Mouse (Mus musculus): ENCODE measurements around the gene Sema4c. TPM values are rescaled to one million over a fixed set of nuclear protein-coding genes. Genes with fewer than 3 reads are reported as not detected.

Sema4c gene
- under 1 TPM in 1 of 2 experiments, not detected in 1; 0.13 TPM for polyA plus RNA-seq (2017; shearing (Covaris generic))

DNA sequence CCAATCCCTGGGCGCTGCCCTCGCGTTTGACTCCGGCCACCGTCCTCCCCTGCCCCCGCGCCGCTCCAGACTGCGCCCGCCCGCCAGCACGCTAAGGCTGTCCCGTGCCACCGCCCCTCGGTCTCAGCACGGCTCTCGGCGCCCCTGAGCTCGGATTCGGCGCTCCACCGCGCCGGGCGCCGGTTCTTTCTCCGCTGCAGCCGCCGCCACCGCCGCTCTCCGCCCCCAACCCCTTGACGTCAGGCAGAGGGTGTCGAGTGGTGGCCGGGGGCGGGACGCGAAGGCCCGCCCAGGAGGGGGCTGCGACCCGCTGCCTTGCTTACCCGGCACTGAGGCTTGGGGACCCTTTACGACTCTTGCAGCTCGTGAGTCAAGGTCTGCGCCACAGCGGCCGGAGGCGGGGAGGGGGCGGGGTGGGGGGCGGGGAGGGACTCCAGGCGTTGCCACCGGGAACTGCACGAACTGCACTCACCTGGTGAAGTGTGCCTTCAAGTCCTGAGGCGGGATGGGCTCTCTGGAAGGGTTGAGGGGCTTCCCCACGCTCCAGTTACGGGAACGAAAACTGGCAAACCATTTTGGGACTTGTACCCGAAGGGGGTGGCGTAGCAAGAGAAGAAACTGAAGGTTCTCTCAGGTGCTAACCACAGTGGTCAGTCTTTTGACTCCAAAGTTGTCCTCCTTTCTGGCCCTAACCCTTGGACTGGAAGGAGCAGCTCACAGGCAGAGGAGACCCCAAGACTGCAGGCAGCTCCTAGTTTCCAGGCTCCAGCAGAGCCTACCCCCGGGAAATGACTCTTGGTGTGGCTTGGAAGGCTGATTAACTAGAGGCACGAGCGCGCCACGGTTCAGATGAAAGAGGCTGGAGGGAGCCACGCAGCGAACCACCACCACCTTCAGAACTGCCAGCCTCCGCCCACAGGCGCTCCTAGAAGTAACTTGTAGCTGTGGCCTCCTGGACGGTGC, at the start of gene Sema4c:
TSS of gene Sema4c (minus strand) at position 319 of the 963 bp plus-strand sequence.
- peak; percentile 44 for ATAC-seq

DNA sequence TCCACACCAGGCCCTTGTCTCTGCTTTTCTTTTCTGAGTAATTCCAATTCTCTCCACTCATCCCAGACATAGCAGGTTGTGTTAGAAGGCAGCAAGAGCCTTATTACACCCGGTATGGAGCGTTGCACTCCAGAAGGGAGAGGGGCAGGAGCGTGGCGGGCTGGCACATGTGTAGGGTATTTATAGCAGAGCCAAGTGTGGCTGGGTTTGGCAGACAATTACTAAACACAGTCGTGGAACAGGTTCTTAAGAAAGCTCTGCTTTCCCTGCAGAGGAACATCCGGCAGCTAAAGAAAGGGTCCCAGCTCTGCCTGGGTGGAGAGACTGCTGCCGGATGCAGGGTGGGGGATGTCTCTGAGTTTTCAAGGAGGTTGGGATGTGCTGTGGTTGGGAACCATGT, 48.8 kb upstream of the Sema4c start:
- ATAC-seq = no peak

DNA sequence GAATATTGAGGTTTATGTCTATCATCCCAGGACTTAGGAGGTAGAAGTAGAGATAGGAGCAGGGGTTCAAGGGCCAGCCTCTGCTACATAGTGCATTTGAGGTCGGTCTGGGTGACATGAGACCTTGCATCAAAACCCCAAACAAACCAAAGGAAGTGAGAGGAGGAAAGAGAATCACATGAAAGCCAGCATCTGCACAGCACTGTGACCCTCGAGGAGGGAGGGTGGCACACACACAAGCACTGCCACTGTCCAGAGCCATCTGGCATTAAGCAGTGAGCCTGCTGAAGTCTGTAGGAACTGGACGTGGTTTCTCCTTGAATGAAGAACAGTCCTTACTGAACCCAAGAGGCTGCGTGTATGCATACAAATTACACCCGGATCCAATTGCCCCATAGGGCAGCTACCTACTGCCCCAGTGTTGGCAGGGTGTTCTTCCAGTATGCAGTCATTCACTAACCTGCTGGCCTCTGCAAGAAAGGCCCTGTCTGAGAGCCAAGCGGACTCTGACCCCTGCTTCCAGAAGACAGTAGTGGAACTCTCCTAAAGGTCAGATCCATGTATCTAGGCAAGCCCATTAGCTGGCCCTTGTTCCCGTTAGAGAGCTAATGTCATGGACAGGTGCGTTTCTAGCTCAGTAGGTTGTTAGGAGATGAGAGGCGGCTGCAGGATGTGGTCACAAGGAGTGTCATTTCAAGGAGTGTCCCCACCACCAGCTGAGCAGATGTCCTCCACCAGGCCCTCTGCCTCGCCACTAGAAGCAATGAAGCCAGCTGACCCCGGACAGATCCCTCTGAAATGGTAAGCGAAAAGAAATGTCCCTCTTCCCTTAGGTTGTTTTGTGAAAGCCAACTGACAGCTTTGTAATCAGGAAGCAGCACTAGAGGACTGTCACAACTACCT, 46.4 kb upstream of the Sema4c start:
- no peak for ATAC-seq

DNA sequence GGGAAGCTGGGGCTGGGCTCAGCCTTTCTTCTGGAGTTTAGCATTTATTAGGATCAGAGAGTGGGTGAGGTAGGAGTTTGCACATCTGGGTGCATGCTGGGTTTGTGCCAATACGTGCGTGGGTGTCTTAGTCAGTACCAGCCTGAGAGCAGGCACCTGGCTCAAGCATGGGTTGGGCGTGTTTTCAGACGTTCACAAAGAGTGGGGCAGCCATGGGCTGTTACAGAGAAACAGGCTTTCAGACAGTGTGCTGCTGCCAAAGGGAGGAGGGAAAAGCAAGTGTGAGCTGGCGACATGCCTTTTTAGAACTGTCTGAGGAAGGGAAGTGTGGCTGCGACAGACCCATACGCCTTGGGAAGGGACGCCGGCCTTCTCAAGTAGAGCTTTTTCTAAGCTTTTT, 45.2 kb upstream of the Sema4c start:
- no peak for ATAC-seq

DNA sequence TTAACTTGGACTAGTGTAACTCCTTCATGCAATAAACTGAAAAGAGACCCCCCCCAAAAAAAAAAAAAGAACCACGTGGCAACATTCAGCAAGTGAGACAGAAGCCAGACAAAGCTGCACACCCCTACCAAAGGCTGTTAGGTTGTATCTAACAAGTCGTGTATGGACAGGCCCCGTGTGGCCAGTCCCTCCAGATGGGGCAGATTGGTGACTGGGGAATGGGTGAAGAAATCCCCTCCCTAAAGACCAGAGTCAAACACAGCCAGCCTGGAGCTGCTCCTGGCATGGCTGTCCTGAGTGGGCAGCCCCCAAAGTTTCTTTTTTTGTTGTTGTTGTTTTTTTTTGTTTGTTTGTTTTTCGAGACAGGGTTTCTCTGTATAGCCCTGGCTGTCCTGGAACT, 44.1 kb upstream of the Sema4c start:
- ATAC-seq = no peak

DNA sequence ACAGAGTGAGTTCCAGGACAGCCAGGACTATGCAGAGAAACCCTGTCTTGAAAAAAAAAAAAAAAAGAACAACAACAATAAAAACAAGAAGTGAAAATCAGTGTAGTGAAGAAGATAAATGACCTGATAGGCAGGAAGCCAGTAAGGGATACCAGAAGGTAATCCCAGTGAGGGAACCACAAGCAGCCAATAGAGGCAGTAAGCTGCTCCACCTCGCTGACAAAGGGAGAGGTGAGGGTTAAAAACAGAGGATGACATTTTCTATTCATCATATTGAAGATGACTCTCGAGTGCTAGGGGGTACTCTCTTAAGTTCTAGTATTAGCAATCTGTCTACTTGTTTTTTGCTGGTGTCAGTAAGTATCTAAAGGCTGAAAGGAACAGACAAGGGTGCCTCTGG, 40.3 kb upstream of the Sema4c start:
- no peak for ATAC-seq

DNA sequence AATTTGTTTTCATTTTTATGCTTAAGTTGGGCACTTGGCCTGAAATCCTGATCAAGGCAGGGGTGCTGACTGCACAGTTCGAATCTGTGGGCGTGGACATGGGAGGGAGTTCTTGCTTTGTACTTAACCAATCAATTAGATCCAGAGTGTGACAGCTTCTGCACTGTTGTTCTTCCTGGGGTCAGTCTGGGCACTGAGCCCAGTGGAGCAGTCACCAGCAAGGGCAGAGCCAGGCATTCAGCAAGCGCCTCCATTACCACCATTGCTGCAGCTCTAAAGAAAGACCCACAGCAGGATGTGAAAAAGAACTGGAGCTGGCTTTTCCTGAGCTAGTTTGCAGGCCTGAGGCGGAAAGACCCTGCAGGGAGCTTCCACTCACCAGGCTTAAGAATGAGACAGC, 38.0 kb upstream of the Sema4c start:
- no peak for ATAC-seq

DNA sequence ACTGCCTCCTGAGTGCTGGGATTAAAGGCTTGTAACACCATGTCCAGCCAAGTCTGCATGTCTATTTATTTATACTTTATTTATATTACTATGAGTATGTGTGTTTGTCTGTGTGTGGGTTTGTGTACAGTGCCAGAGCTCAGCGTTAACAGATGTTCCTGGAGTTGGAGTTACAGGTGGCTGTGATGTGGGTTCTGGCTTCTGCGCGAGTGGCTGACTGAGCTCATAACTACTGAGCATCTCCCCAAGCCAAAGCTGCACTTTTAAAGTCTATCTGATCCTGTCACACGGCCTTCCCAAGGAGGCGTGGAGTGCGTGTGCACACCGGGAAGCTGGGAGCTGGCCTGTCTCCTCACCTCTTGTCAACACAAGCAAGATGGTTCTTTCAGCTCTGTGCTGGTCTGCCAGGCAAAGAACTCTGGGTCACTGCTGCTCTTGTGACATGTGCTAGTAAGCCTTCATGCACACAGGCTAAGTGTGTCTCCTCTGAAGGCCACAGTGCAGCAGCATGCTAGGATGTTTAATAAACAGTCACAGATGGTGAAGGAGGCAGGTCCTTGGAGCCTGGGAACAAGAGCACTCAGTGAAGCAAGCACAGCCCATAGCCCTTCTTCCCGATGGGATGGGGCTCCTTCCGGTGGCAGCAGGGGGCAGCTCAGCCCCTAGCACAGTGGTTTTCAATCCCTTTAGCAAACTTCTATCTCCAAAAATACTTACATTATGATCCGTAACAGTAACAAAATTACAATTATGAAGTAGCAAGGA, 37.2 kb upstream of the Sema4c start:
- ATAC-seq = no peak

DNA sequence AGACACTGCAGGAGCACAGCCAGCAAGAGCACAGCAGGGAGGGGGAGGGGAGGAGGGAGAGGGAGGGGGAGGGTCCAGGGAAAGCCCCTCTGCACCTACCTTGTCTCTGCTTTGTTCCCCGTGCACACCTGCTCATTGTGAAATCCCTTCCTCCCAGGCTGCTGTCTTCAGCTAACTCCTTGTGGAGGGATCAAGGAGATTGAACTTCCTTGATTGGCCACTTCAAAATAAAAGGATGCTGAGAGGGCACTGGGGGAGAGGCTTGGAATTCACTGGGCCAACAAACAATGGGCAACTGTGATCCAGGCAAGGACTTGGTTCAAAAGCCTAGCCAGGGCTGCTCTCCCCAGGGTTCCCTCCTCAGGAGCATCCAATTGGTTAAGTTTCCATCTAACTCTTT, 35.0 kb upstream of the Sema4c start:
- ATAC-seq = no peak

DNA sequence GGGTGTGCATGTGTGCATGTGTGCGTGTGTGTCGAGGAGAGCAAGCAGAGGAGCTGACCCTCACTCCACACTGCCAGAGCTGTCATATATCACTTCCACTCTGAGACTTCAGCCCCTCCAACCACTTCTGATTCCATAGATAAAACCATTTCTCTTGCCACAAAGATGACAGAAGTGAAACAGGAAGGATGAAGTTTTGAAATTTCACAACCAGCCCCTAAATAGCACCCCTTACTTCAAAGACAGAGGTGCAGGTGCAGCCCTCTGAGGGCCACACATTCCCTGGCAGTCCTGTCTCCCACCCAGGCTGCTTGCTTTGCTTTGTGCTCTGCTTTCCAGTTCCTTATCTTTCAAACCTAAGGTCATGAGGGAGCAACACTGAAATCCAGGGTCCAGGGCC, 33.3 kb upstream of the Sema4c start:
- ATAC-seq = no peak

DNA sequence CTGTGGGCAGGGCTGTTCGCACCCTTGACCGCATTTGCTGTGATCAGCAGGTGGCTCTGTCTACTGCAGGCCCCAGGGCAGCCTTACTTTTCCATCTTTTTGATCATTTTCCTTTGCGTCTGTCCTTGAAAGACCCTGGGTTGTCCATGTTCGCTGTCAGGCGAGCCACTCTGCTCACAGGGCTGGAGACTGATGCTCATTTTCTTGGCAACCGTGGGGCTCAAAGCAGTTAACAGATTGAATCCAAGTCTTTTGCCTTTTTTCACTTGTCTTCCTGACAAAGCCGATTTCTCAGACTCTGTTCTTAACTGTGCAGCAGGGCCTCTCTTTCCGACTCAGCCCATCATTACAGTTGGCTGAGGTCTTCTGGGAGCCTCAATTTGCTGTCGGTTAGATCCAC, 32.5 kb upstream of the Sema4c start:
- no peak for ATAC-seq

DNA sequence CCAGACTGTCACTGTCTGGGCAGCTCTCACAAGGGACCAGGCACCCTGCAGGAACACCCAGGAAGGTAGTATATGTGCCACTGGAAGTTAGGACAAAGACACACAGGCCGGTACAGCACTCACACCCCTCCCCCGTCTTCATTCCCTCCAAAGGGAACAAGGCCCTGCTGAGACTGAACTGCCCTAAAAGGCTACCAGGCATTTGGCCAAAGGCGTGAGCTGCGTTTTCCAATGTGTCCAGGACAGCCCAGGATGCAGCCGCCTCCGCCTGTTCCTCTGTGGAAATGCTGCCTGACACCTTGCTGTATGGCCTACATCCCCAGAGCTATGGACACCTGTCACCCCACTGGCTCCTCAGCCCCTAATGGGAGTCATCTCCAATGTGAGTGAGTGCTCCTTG, 31.3 kb upstream of the Sema4c start:
- ATAC-seq = no peak

DNA sequence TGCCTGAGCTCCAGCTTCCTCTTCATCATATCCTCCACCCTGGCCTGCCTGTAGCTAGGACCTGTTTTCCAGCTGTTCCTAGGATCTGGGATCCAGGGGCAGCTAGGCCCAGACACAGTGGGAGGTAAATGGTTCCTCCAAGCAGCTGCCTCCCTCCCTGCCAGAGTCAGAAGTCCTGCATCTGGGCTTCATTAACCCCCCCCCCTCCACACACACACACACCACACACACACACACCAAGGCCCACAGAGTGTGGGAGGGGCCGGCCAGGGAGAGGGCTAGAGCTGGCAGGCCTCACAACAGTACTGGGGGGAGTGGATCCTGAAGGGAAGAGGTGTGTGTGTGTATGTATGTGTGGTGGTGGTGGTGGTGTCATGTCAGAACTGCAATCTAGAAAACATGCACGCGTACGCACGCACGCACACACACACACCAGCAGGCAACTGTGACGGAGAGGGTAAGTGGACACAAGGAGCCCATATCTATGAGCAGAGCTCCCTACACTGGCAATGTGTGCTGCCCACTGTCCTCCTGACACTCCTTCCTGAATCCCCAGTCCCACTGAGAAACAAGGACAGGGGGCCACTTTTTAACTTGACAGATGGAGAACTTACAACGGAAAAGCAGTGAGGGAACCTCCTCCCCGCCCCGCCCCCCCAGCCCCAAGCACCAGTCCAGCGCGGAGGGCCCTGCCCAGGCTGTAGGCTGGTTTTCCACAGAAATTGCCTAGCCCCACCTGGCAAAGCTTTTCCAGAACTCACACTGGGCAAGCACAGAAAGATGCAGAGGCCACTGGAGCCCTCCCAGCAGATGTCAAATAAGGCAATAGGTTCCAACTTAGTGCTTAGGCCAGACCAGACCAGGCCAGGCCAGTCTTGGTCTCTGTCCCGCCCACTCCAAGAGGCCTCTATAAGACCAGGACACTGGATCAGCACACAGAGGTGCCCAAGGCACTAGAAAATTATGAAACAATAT, 30.6 kb upstream of the Sema4c start:
- no peak for ATAC-seq

DNA sequence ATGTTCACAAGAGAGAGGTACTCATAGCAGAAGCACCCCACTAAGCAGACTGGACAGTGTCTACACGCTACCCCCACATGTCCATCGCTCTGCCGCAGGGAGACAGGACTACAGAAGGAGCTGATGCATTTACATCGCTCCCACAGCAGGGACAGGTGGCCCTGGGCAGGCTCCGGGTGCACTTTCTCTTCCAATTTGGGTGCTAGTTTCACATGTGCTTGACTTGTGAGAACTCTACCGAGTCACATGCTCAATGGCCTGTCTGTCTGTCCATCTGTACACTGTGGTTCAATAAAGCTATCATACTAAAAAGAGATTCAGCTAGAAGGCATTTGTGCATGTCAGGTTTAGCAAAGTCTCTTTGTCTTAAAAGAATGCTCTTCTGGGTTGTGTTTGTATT, 29.7 kb upstream of the Sema4c start:
- ATAC-seq = no peak

DNA sequence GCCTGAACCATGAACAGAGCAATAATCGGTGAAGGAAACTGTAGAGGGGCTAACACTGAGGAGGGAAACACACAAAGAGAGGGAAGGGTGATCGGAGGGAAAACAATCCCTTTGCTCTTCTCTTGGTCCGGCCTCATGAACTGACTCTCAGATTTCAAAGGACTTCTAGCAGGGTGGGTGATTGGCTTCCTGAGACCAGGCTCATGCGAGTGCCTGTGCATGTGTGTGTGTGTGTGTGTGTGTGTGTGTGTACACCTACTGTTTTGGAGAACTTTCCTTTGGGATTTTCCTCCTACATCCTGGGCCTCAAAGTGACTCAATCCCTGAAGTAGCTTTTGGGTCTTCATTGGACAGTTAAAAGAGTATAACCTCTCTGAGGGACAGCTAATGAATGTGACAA, 28.1 kb upstream of the Sema4c start:
- no peak for ATAC-seq

DNA sequence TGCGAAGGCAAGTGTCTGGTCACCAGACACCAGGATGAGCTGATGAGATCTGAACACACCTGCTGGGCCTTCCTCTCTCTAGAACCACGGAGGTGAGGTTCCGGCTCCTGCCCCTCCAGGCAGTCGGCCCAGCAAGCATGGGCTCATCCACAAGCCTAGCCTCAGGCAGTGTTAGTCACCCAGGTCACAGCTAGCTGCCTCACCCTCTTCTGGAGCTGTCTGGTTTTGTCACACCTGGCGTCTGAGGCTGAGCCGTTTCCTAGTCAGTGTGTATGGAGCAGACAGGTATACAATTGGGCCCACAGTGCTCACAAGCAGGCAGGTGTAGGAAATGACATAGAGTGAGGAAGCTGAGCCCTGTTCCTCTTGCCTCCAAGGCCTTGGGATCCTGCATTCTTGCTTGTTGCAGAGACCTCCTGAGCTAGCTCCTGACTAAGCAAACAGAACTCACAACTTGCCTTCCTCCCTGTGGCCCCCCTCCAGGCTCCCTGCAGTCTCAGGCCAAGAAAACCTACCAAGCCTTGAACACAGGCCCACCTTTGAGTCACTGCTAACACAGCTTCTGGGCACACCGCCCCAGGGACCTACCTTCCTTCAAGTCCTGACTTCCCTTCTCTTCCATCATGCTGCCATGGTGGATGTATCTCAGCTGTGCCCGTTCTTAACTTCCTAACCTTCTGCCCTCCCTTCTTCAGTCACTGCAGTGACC, 25.4 kb upstream of the Sema4c start:
- no peak for ATAC-seq

DNA sequence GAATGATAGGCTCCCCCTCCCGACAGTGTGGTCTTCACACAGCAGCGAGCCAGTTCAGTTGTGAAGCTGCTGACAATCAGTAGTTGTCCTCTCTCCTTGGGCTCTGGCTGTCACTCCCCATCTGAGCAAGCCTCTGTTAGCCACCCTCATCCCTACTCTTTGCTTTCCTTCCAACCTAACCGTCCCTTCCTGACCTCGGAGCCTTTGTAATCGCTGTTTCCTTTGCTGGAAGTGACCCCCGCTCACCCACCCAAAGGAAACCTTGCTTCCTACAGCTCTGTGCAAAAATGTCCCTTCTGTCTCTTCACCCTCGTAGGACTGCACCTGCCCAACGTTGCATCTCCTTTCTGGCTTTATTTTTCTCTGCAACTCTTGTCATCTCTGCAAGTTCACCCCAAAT, 24.1 kb upstream of the Sema4c start:
- ATAC-seq = no peak

DNA sequence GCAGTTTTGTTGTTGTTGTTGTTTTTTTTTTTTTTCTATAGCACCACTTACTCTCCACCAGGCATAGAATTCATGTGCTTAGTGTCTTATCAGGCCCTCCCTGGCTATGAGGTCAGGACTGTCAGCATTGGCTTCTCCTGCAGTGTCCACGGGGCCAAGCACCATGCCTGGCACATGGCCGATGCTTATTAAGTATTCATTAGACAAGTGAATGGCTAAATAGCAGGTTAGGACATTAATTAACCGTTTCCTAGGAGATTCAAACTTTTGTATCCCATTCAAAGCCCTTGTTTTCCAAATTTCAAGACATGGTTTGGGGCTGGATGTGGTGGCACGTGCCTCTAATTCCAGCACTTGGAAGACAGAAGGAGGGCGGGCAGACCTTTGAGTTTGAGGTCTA, 23.1 kb upstream of the Sema4c start:
- ATAC-seq = no peak

DNA sequence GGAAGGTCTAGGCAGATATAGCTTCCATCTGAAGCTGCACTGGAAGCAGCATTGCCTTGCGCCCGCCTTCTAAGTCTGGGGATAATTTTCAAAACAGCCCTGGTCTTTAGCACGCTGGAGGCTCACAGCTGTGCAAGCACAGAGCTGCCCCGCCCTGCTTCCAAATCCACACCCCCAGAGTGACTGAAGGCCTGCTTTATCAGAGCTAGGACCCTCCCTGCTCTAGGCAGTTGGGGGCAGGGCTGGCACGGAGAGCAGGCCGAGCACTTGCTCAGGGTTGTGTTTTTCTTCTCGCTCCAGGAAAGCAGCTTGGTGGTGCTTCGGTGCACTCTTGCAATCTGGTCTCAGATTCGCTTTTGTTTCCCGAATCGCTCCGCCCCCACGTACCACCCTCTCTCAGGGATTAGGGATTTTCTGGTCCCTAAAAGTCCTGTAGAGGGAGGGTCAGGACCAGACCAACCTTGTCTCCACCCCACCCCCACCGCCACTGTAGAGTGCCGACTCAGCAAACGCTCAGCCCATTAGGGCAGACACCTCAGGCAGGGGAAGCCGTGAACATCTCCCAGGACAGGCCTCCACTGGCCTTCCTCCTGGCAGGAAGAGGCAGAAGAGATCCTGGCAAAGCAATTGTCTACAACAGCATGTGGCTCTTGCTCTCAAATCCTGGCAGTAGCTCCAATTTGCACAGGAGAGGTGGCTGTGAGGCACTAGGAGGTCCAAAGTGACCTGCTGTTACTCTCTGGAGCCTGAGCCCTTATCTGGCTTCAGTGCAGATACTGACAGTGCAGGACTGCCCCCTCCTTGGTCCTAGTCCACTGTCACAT, 22.4 kb upstream of the Sema4c start:
- no peak for ATAC-seq

DNA sequence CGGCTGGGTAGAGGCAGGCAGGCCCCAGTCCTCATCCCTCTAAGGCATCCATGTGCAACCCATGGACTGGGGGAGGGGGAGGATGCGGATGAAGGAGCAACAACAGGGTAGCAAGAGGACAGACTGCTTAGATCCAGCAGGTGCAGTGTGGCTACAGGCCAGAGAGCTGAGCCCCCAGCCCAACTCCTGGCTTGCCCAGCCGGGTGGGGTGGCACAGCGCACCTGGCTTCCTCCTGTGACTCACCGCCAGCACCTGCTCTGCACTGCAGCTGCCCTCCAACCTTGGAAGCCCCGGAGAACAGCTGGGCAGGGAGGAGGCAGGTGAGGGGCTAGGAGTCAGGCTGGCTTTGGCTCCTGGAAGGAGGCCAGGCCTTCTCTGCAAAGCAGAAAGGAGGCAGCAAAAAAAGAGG, 21.8 kb upstream of the Sema4c start:
- no peak for ATAC-seq

Measured in activated CD4-positive, CD25-positive, alpha-beta regulatory T cell, adult 4 months (primary cell).